Mouse (Mus musculus): ENCODE data around the gene Enoph1. TPM values are rescaled to one million over a fixed set of nuclear protein-coding genes. Genes with fewer than 3 reads are reported as not detected.

Gene Enoph1
- polyA plus RNA-seq, 1 experiment from 2014 or later, result 42.4 TPM

- Histone ChIP-seq H3K4me1 (replicated peaks) (peaks cover 26% of the 10 kb centered on the region), H3K27ac (peak overlapping the region; percentile 50; the same call in 1 of the 2 replicates), H3K9me3 (no peaks in the 10 kb centered on the region), H3K4me3 (no peak overlapping the region), H3K36me3 (no peaks in the 10 kb centered on the region), H3K27me3 (no peaks in the 10 kb centered on the region), H3K4me2 (no peak overlapping the region), H3K9ac (no peak overlapping the region)
- no peak for ATAC-seq (ENCODE audit: low FRiP score)
- WGBS, result 61% methylated on average over 8 of the region's 8 CpGs
Observed at GRCm38 (mm10) chr5:100085097-100085496, 45.3 kb downstream of the Enoph1 start.

DNA sequence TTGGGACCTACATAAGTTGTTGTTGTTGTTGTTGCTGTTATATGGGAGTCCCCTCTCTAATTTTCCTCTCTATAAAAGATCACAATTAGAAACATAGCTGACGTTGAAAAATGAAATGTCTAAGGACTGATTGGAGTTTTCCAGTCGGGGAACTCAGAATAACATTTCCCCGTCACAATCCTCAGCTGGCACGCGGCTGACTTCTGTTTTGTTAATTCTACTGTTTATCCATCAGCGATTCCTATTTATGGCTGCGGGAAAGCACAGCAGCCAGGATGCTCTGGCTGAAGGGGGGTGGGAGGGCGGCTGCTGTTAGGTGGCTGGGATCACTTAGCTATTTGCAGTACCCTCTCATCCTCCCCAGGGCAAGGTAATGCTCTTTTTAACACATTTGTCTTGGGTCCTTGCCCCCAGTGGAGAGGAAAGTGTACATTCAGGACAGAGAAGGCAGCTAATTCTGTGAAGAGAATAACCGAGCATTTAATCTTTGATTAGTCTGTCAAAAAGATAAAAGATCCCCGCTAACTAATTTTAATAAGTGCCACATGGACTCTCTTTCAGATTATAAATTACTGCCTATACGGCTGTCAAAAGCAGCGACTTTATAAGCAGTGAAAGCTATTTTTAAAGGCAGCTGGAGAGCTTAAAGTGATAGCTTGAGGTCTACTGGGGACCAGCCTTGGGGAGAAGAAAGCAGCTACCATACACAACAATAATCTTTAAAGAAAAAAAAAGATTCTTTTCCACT lies 50.9 kb downstream of the Enoph1 start:
- Histone ChIP-seq H3K4me3 (0 out of 2 replicates have a peak overlapping the region, but pooled peaks have one; percentile 0), H3K4me1 (replicated peaks) (peaks cover 33% of the 10 kb centered on the region), H3K9ac (no peak overlapping the region), H3K36me3 (no peaks in the 10 kb centered on the region), H3K27ac (peak overlapping the region; percentile 90), H3K27me3 (no peaks in the 10 kb centered on the region), H3K9me3 (no peaks in the 10 kb centered on the region), H3K4me2 (peak overlapping the region; percentile 46)
- ATAC-seq (ENCODE audit: low FRiP score), result peak; percentile 25; the same call in 1 of the 2 replicates
- WGBS, result 21% methylated on average over 12 of the region's 12 CpGs

DNA sequence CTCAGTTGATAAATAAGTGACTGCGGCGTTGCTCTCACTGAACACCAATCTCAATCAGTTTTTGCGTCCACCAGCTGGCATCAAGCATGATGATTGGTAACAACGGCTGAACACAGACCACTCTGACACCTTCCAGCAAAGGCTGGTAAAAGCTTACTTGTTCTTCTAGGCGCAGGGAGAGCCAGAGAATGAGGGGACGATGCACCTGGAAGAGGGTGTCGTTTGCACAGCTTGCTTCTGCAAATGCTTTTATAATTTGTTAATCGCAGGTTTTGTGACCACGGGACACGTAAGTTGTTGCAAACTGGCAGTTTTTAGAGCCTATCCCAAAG lies 51.4 kb downstream of the Enoph1 start:
- H3K4me2 ChIP-seq, result peak overlapping the region; percentile 46
- H3K9me3 ChIP-seq, result no peaks in the 10 kb centered on the region
- WGBS, result 25% methylated on average over 10 of the region's 10 CpGs
- no peaks in the 10 kb centered on the region for H3K27me3 ChIP-seq
- peak overlapping the region; percentile 53; the same call in 1 of the 2 replicates for H3K9ac ChIP-seq
- peak overlapping the region; percentile 90 for H3K27ac ChIP-seq
- H3K4me1 ChIP-seq (replicated peaks), result peaks cover 29% of the 10 kb centered on the region
- peak overlapping the region; percentile 0; the same call in 1 of the 2 replicates for H3K4me3 ChIP-seq
- ATAC-seq (ENCODE audit: low FRiP score), result no peak
- no peaks in the 10 kb centered on the region for H3K36me3 ChIP-seq

DNA sequence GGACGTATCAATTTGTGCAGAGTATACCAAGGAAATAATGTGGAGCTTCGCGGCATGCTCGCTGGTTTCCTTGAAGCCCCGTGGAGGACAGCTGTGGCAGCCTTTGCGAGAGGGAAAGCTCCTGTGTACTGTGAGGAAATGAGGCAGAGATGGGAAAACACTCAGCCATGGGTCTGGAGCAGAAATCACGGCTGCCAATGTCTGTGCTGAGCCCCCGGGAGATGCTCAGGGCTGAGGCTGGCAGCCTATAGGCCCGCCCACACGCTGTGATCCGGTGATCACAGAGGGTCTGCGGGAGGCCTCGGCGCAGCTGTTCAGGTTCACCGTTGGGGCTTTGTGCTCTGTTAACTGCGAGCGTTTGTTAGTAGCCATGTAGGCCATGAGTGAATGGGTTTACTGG lies 51.8 kb downstream of the Enoph1 start:
- peak overlapping the region; percentile 90 for H3K27ac ChIP-seq
- peak overlapping the region; percentile 53; the same call in 1 of the 2 replicates for H3K9ac ChIP-seq
- H3K36me3 ChIP-seq, result no peaks in the 10 kb centered on the region
- no peaks in the 10 kb centered on the region for H3K27me3 ChIP-seq
- H3K9me3 ChIP-seq, result no peaks in the 10 kb centered on the region
- H3K4me3 ChIP-seq, result peak overlapping the region; percentile 0; the same call in 1 of the 2 replicates
- H3K4me1 ChIP-seq (replicated peaks), result peaks cover 29% of the 10 kb centered on the region
- peak; percentile 89 for ATAC-seq (ENCODE audit: low FRiP score)
- 6% methylated on average over 17 of the region's 17 CpGs for WGBS
- H3K4me2 ChIP-seq, result peak overlapping the region; percentile 46

DNA sequence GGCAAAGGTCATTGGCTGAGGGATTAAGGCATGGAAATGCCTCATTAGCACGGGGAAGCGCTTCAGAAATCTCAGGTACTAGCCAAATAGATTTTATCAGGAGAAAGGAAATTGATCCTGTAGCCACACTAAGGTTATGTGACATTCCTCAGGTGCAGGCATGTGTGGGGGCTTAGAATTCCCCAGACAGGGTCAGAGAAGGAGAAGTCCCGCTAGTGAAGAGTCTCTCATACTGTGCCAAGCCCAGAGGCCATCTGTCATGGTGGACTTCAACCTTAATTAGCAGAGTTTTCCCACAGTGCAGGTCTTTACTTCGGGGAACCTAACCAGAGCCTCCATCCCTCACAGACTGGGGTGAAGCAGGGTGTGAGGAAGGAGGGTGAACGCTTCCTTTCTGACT lies 57.2 kb downstream of the Enoph1 start:
- H3K27ac ChIP-seq, result no peak overlapping the region
- no peak for ATAC-seq (ENCODE audit: low FRiP score)
- H3K4me2 ChIP-seq, result no peak overlapping the region
- no peaks in the 10 kb centered on the region for H3K9me3 ChIP-seq
- H3K36me3 ChIP-seq, result no peaks in the 10 kb centered on the region
- no peak overlapping the region for H3K4me3 ChIP-seq
- H3K4me1 ChIP-seq (replicated peaks), result peaks cover 8% of the 10 kb centered on the region
- WGBS, result 80% methylated on average over 5 of the region's 5 CpGs
- no peaks in the 10 kb centered on the region for H3K27me3 ChIP-seq
- H3K9ac ChIP-seq, result no peak overlapping the region

GRCm38 (mm10) chr5:100097967-100098366 lies 58.2 kb downstream of the Enoph1 start:
- no peak overlapping the region for H3K4me2 ChIP-seq
- no peak overlapping the region for H3K9ac ChIP-seq
- no peaks in the 10 kb centered on the region for H3K9me3 ChIP-seq
- 91% methylated on average over 4 of the region's 4 CpGs for WGBS
- H3K27me3 ChIP-seq, result no peaks in the 10 kb centered on the region
- no peak overlapping the region for H3K27ac ChIP-seq
- no peak overlapping the region for H3K4me3 ChIP-seq
- H3K4me1 ChIP-seq (replicated peaks), result no peaks in the 10 kb centered on the region
- no peak for ATAC-seq (ENCODE audit: low FRiP score)
- H3K36me3 ChIP-seq, result no peaks in the 10 kb centered on the region

GRCm38 (mm10) chr5:100102395-100102794 lies 62.6 kb downstream of the Enoph1 start:
- H3K4me2 ChIP-seq, result no peak overlapping the region
- H3K9ac ChIP-seq, result no peak overlapping the region
- no peaks in the 10 kb centered on the region for H3K4me1 ChIP-seq (replicated peaks)
- no peak overlapping the region for H3K4me3 ChIP-seq
- H3K9me3 ChIP-seq, result no peaks in the 10 kb centered on the region
- 100% methylated on average over 1 of the region's 1 CpGs for WGBS
- H3K36me3 ChIP-seq, result no peaks in the 10 kb centered on the region
- H3K27ac ChIP-seq, result no peak overlapping the region
- H3K27me3 ChIP-seq, result no peaks in the 10 kb centered on the region
- ATAC-seq (ENCODE audit: low FRiP score), result no peak

GRCm38 (mm10) chr5:100108866-100109265 lies 69.1 kb downstream of the Enoph1 start:
- H3K4me2 ChIP-seq, result no peak overlapping the region
- H3K4me1 ChIP-seq (replicated peaks), result peaks cover 15% of the 10 kb centered on the region
- ATAC-seq (ENCODE audit: low FRiP score), result peak; percentile 63; the same call in 1 of the 2 replicates
- 0 out of 2 replicates have a peak overlapping the region, but pooled peaks have one; percentile 15 for H3K27ac ChIP-seq
- H3K9me3 ChIP-seq, result no peaks in the 10 kb centered on the region
- 73% methylated on average over 9 of the region's 9 CpGs for WGBS
- H3K36me3 ChIP-seq, result no peaks in the 10 kb centered on the region
- H3K4me3 ChIP-seq, result no peak overlapping the region
- no peaks in the 10 kb centered on the region for H3K27me3 ChIP-seq
- H3K9ac ChIP-seq, result no peak overlapping the region

DNA sequence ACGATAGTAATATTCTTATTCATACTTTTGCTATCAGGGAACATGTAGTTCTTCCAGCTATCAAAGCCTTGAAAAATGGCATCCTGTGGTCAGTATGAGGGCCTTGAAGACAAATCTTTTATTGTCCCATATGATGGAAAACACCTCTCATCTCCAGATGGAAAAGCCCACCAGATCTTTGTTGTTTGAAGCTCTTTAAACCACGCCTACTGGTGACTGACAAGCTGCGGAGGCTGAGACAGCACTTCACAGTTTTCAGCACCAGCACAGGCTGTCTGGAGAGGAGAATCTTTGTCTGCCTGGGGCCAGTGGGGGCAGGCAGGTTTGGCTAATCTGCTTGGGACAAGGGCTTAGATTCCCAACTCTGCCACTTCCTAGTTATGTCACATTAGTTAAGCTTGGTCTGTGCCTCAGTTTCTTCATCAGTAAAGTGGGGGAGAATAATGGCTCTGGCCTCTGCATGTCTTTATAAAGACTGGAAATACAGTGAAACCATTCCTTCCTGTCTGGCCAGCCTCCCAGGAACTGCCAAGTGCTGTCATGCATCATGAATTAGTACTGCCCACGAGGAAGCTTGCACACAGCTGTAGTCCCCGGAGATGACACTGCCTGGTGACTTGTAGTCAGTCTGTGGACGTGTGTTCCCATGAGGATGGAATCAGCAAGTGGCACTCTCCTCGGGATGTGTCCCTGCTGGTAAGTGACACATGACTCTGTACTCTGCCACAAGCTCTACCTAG lies 69.9 kb downstream of the Enoph1 start:
- no peaks in the 10 kb centered on the region for H3K36me3 ChIP-seq
- no peaks in the 10 kb centered on the region for H3K27me3 ChIP-seq
- H3K4me2 ChIP-seq, result no peak overlapping the region
- H3K4me1 ChIP-seq (replicated peaks), result peaks cover 23% of the 10 kb centered on the region
- no peak overlapping the region for H3K4me3 ChIP-seq
- H3K27ac ChIP-seq, result 0 out of 2 replicates have a peak overlapping the region, but pooled peaks have one; percentile 35
- WGBS, result 47% methylated on average over 7 of the region's 7 CpGs
- H3K9me3 ChIP-seq, result no peaks in the 10 kb centered on the region
- ATAC-seq (ENCODE audit: low FRiP score), result no peak
- H3K9ac ChIP-seq, result no peak overlapping the region

DNA sequence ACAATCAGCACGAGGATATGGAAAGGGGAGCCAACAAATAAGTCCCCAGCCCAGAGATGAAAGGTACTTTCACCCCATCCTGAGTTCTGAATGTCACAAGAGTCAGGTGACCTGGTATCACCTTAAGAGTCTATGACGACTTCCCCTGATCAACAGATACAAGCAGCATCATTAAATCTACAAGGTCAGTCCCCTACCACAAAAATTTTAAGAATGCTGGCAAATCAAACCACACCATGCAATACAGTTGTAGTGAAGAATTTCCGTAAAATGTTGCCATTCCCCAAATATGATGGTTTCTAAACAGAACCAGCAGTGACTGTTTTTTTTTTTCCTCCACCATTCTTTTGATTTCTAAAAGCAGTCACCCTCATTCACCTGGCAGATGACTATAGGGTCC lies 70.8 kb downstream of the Enoph1 start:
- ATAC-seq (ENCODE audit: low FRiP score), result no peak
- Histone ChIP-seq H3K4me3 (no peak overlapping the region), H3K9me3 (no peaks in the 10 kb centered on the region), H3K36me3 (no peaks in the 10 kb centered on the region), H3K4me1 (replicated peaks) (peaks cover 24% of the 10 kb centered on the region), H3K4me2 (no peak overlapping the region), H3K27me3 (no peaks in the 10 kb centered on the region), H3K9ac (no peak overlapping the region), H3K27ac (no peak overlapping the region)
- WGBS, result 86% methylated on average over 3 of the region's 3 CpGs

GRCm38 (mm10) chr5:100113403-100113802 lies 73.6 kb downstream of the Enoph1 start:
- no peak for ATAC-seq (ENCODE audit: low FRiP score)
- Histone ChIP-seq H3K4me3 (no peak overlapping the region), H3K4me2 (no peak overlapping the region), H3K4me1 (replicated peaks) (peaks cover 30% of the 10 kb centered on the region), H3K27ac (peak overlapping the region; percentile 41), H3K9ac (no peak overlapping the region), H3K9me3 (no peaks in the 10 kb centered on the region), H3K27me3 (no peaks in the 10 kb centered on the region), H3K36me3 (no peaks in the 10 kb centered on the region)
- WGBS, result 31% methylated on average over 5 of the region's 5 CpGs
